Mouse (Mus musculus) layer of hippocampus, adult 8-10 months (tissue): ENCODE results near the gene Mettl5. TPM values are rescaled to one million over a fixed set of nuclear protein-coding genes. Genes with fewer than 3 reads are reported as not detected.
A peak's percentile ranks its signal among the peaks of the same experiment; 100 is the strongest.

Experiments
- DNase-seq, 2 experiments: peaks; one replicate each; pipeline ENCODE4 v3.0.0; 2022; ENCODE audit warnings: low spot score in 2 of 2
- total RNA-seq, 4 experiments: library from RNA; stranded (reverse); gene quantifications; 2 replicates each; pipeline ENCODE4 v1.2.4; 2022

The Mettl5 gene
- total RNA-seq, 4 experiments from 2014 or later, result 12.9 to 17.8 (median 15.4) TPM

DNA sequence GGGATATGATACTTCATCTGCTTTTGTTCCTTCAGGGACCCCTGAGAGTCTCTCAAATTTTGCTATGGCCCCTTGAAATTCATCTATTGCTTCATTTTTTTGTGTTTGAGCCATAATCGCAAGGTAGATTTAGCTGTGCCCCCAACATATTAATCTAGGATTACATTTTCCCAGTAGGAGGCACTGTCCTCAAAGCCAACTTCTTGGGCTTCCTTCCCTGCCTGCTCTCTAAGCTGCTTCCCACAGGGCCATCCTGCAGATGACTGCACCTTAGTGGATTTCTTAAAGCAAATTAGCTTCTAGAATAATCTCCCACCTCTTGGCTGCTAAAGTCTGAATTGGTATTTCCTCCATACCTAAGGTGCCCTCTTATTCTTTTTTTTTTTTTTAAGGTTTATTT, 27.5 kb downstream of the Mettl5 start:
- no peak for DNase-seq

- no peak for DNase-seq
Measured at GRCm38 (mm10) chr2:69856392-69856791, 29.0 kb downstream of the Mettl5 start.

DNA sequence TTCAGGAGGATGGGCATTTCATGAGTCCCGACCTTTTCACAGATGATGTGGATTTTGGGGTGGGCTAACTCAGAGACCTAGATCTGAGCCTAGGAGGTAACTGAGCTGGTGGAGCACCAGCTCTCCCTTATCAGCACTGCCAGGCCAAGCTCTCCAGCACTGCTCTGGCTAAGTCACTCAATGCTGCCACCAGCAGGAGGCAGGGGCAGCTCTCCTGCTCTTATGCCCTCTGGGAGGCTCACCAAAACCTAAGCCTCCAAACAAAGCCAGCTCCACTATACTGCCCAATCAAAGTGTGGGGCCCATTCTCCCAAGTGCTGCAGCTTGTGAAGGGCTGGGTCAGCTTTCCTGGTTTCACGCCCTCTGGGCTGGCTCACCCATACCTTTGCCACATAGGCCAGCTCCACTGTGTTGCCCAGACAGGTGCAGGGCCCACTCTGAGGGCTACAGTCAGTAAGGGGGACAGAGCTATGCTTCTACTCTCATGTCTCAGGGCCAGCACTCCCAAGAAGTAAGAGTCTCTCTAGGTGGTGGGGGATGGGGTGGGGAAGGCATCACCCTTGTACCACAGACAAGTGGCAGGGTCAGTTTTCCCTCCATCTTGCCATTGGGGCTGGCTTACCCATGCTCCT, 33.9 kb downstream of the Mettl5 start:
- DNase-seq, result no peak

- DNase-seq, result no peak
Measured at GRCm38 (mm10) chr2:69849215-69849614, 36.2 kb downstream of the Mettl5 start.

GRCm38 (mm10) chr2:69840261-69840660, 45.2 kb downstream of the Mettl5 start:
- DNase-seq, result no peak

GRCm38 (mm10) chr2:69838707-69839106, 46.7 kb downstream of the Mettl5 start:
- no peak for DNase-seq

GRCm38 (mm10) chr2:69837996-69838395, 47.4 kb downstream of the Mettl5 start:
- DNase-seq, result no peak

GRCm38 (mm10) chr2:69837244-69837967, 48.0 kb downstream of the Mettl5 start:
- DNase-seq, result no peak

- DNase-seq, result no peak
Measured at GRCm38 (mm10) chr2:69830116-69830515, 55.3 kb downstream of the Mettl5 start.

GRCm38 (mm10) chr2:69829680-69830079, 55.7 kb downstream of the Mettl5 start:
- no peak for DNase-seq

GRCm38 (mm10) chr2:69828031-69828430, 57.4 kb downstream of the Mettl5 start:
- no peak for DNase-seq

DNA sequence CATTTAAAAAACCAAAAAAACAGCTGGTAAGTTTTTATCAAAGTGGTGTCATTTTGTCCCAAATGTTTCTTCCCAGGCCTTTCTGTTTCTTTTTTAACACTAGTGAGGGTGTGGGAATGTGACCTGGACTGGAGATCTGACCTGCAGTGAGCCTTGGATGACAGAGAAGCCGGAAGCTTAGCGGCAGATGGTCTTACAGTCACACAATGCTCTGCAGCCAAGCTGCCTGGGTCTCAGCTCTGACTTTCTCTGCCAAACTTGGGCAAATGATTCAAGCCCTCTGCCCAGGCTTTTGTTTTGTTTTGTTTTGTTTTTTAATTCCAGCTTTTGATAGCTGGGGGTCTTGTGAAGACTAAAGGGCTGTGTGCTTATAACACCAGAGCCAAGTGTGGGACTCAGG, 59.0 kb downstream of the Mettl5 start:
- DNase-seq, result no peak

DNA sequence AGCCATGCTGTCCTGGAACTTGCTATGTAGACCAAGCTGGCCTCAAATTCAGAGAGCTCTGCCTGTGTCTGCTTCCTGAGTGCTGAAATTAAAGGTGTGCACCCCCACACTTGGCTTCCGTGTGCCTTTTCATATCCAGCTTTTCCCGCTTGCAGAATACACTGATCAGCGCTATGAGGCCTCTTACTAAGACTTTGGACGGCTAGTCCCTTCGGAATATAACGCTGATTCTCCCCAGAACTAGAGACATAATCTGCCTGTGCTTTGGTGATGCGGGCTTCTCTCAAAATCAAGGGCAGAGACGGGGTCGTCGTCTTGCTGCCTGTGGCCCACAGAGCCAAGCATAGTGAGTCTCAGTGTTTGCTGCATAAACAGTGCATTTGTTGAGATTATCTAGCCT, 59.5 kb downstream of the Mettl5 start:
- DNase-seq, result no peak

DNA sequence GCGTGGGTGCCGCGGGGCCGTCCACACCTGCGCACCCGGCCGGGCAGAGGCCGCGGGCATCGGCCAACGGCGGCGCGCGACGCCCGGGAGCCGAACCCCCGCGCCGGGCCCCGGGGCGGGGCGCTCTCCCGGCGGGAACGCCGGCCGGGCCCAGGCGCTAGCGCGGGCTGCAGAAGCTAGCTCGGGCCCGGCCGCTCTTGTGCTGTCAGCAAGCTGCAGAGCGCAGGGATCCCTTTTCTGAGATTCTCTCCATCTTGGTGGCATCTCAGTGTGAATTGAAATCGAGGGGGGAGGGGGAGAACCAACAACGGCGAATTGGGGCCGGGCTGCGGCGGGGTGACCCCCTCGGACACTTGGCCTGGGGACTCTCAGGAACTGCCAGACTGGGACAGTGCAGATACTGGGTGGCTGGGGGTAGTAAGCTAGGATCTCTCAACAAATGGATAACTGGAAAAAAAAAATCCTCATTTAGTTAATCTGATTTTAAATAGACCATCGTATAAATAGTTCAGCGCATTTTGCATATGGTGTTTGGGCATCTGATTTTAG, 62.2 kb downstream of the Mettl5 start:
- no peak for DNase-seq

DNA sequence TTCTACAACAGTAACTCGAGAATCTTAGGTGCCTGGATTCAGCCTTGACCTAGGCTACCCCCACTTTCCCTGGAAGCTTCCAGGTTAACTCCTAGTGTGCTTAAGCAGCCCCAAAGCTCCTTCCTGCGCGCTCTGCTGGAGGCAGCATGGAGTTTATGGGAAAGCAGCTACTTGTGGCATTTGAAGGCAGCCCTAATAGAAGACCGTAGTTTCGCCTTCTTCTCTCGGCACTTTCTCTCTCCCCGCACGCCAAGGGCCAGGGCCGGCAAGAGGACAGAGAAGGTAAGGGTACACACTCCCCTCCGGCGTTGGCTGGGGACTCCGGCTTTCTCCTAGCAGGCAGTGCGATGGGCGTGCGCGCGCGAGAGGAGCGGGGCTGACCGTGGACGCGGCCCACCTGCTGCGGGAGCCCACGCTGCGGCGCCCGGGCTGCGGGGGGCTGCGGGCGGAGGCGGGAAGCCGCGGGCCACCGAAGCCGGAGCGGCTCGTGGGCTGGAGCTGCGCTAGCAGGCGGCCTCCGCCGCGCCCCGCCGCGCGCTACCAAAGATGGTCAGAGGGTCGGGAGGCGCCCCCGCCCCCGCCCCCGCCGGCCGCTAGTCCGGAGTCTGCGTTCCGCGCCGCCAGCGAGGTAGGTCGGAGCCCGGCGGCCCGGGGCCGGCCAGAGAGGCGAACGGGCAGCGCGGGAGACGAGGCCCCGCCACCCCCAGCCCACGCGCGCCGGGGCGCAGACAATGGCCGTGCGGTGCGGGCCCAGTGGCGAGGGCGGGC, 62.9 kb downstream of the Mettl5 start:
- peak in 1 of 2 experiments; percentile 41 for DNase-seq

DNA sequence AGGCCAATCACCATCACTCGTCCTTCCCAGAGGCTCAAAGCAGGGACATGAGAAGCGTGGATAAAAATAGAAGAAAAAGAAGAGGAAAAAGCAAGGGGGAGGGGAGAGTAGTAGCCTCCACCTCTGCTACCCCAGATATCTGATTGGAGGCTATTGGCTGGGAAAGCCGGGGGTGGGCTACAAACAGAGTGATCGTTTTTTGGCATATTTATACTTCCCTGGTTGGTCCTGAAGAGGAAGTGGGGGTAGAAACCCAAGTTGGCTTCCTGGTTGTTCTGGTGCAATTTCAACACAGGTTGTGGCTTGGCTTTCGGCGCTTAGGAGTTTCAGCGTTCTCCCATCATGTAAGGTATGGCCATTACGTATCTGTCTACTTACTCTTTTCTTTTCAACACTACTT, 63.7 kb downstream of the Mettl5 start, which contains the start of gene Klhl23:
Gene Klhl23 (plus strand): TSS at position 234 of the 400 bp plus-strand sequence.
- DNase-seq, result no peak

Other genes with a start within 250 kb of the Mettl5 start
- gene Bbs5, start 238.4 kb downstream of the Mettl5 start, total RNA-seq, result 10 to 100 TPM; 26.4 to 33.3 (median 30.0) TPM
- gene Klhl41, start 215.5 kb downstream of the Mettl5 start, total RNA-seq, result under 1 TPM; 0.16 to 0.59 (median 0.38) TPM
- gene Fastkd1, start 172.1 kb downstream of the Mettl5 start, total RNA-seq, result 10 to 100 TPM; 18.2 to 22.1 (median 19.8) TPM
- gene Ppig, start 163.1 kb downstream of the Mettl5 start, total RNA-seq, result 10 to 100 TPM; 55.5 to 73.8 (median 70.1) TPM
- 1 to 10 TPM; 2.2 to 3.3 (median 2.6) TPM for gene Ccdc173, start 96.0 kb downstream of the Mettl5 start, total RNA-seq
- 10 to 100 TPM; 17.7 to 25.1 (median 22.9) TPM for gene Phospho2, start 96.0 kb downstream of the Mettl5 start, total RNA-seq
- gene Klhl23, start 63.7 kb downstream of the Mettl5 start, total RNA-seq, result 10 to 100 TPM; 32.7 to 45.3 (median 36.6) TPM
- gene Ssb, start 24.1 kb downstream of the Mettl5 start, total RNA-seq, result 100 to 1,000 TPM; 107 to 135 (median 129) TPM
- 100 to 1,000 TPM; 108 to 133 (median 128) TPM for gene Ubr3, start 11.6 kb upstream of the Mettl5 start, total RNA-seq
- under 1 TPM; 0.53 to 0.86 (median 0.73) TPM for gene Myo3b, start 153.5 kb upstream of the Mettl5 start, total RNA-seq